Mouse (Mus musculus) embryonic fibroblast, embryonic 13.5 days (primary cell): ENCODE data around the gene Antxr2.

ENCODE experiments used
- CTCF ChIP-seq: IDR thresholded peaks from 2 replicates; pipeline ENCODE4 v1.5.1; 2011; ENCODE audit warnings: mild to moderate bottlenecking, control low read depth, low read length, moderate library complexity, borderline replicate concordance; ENCODE audit not compliant: insufficient read depth
- POLR2A ChIP-seq: IDR thresholded peaks from 2 replicates; pipeline ENCODE4 v1.6.1; 2011; ENCODE audit warnings: low read depth, mild to moderate bottlenecking, control low read depth, low read length, moderate library complexity

DNA sequence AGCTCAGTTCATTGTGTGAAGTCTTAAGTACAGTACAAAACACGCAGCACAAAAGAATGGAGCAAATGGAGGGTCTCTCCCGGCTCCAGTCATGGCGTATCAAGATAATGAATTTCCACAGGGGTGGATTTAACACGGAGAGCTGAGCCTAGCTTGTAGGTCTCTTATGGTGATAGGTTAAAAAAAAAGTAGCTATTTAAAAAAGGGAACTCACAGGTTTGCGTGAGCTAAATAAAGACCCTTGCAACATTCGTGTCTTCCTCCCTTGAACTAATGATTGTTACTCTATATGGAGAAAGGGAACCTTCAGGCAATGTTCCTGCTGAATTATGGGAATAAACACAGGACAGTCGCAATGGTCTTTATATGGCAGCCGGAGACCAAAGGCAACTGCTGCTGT, 150.7 kb downstream of the Antxr2 start:
- no peak for TF ChIP-seq POLR2A
- TF ChIP-seq CTCF: no peak
